Mouse (Mus musculus) cerebral cortex, adult 2 months (tissue): ENCODE measurements around the gene Nmnat2.

Experiments used
- WGBS: fragments of 180-500 bp; shearing (Covaris S2); methylation state at CpG from one replicate; pipeline ENCODE4 v1.1.7; 2018; 5-methylcytosine and 5-hydroxymethylcytosine counted together

The Nmnat2 gene

DNA sequence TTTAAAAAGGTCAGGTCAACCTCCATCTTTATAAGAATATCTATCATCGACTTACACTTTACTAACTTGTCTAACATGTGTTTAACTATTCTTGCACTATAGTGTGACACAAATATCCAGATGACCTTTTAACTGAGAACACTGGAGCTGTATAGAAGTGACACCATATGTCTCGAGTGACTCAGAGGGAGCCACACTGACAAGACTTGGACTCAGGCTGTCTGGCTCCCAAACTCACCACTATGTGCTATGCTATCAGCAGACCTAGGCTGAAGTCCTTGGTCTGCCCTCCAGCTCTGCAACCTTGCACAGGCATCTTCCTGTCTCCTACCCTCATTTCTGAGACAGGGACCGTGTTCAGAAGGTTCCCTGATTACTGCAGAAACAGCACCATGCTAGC, 209.0 kb downstream of the Nmnat2 start:
- WGBS: 67% methylated on average over 3 of the region's 3 CpGs

DNA sequence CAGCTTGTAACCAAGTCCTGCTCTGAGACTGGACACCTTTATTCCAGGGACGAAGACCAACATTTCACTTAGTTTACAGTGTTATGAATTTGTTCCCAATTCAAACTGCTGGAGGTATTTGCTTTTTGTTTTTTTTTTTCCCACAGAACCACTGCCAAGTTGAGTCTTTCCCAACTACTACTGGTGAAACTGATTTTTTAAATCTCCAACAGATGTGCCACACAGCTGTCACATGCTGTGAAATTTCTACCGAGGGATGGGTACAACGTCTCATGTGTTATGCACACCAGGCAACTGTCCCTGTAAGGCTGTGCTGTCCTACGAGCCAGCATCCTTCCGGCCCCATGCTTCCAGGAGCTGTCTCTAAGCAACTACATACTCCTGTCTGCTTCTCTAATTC, 213.5 kb downstream of the Nmnat2 start:
- 75% methylated on average over 5 of the region's 5 CpGs for WGBS
